Mouse (Mus musculus) CH12.LX (cell line): Measurements from ENCODE around the gene Ctcf. TPM values are rescaled to one million over a fixed set of nuclear protein-coding genes. Genes with fewer than 3 reads are reported as not detected.

Source experiments
- DNase-seq: peaks from one replicate; pipeline ENCODE4 v3.0.0-alpha.2; 2013; ENCODE audit errors: extremely low read depth
- H3K27ac ChIP-seq: 2 replicates; pipeline ENCODE4 v1.5.1; 2012; ENCODE audit warnings: low read depth, mild to moderate bottlenecking, control low read depth, moderate library complexity; ENCODE audit not compliant: insufficient read depth
- H3K27me3 ChIP-seq: replicated peaks from 2 replicates; pipeline ENCODE3; 2012; ENCODE audit warnings: inconsistent platforms
- H3K36me3 ChIP-seq, 2 experiments: replicated peaks in 1 of 2; 2 replicates each; pipeline versions ENCODE3 to v1.6.1; 2012; ENCODE audit warnings: inconsistent platforms in 1 of 2, low read length in 1 of 2, mild to moderate bottlenecking in 1 of 2, mixed read lengths in 1 of 2, moderate library complexity in 1 of 2; ENCODE audit not compliant: control insufficient read depth in 1 of 2, insufficient read depth in 1 of 2
- H3K4me1 ChIP-seq, 2 experiments: 2 replicates each; pipeline ENCODE4 v1.6.1; 2012; ENCODE audit warnings: inconsistent platforms in 1 of 2, moderate library complexity in 1 of 2; ENCODE audit not compliant: insufficient read depth in 2 of 2, control insufficient read depth in 1 of 2
- H3K4me2 ChIP-seq: 2 replicates; pipeline ENCODE4 v1.6.1; 2012; ENCODE audit warnings: low read depth, mild to moderate bottlenecking, control low read depth; ENCODE audit not compliant: poor library complexity, insufficient read depth, severe bottlenecking
- H3K4me3 ChIP-seq, 3 experiments: fragments of 150-350 bp in 1 of 3; sonication (generic) in 1 of 3; replicated peaks in 1 of 3; 2 replicates each; pipeline versions ENCODE3 to v1.5.1; 2011 to 2012; ENCODE audit warnings: low read depth in 2 of 3, low read length in 2 of 3, mild to moderate bottlenecking in 2 of 3, moderate library complexity in 2 of 3, control low read depth in 1 of 3, improper control_type of control experiment in 1 of 3, inconsistent platforms in 1 of 3, mixed read lengths in 1 of 3; ENCODE audit not compliant: poor library complexity in 1 of 3
- H3K79me2 ChIP-seq: replicated peaks from 2 replicates; pipeline ENCODE4 v1.6.1; 2012; ENCODE audit warnings: mild to moderate bottlenecking, moderate library complexity; ENCODE audit not compliant: control insufficient read depth, poor library complexity, insufficient read depth, severe bottlenecking; ENCODE audit errors: extremely low read depth
- H3K9ac ChIP-seq: 2 replicates; pipeline ENCODE4 v1.6.1; 2012; ENCODE audit warnings: low read depth, mild to moderate bottlenecking, control low read depth, moderate library complexity; ENCODE audit not compliant: insufficient read depth
- H3K9me3 ChIP-seq: replicated peaks from 2 replicates; pipeline ENCODE3; 2012; ENCODE audit warnings: low read length, inconsistent platforms, mixed read lengths
- CHD2 ChIP-seq: IDR thresholded peaks from 2 replicates; pipeline ENCODE4 v1.6.1; 2011; ENCODE audit warnings: low read length, improper control_type of control experiment
- CTCF ChIP-seq, 2 experiments: IDR thresholded peaks in 1 of 2; conservative IDR thresholded peaks in 1 of 2; 2 replicates each; pipeline ENCODE4 v1.5.1; 2011 to 2012; ENCODE audit warnings: low read depth in 2 of 2, low read length in 2 of 2, improper control_type of control experiment in 1 of 2, inconsistent platforms in 1 of 2, mild to moderate bottlenecking in 1 of 2, moderate library complexity in 1 of 2
- ELF1 ChIP-seq: IDR thresholded peaks from 2 replicates; pipeline ENCODE4 v1.6.1; 2014; ENCODE audit warnings: low read depth, mild to moderate bottlenecking, inconsistent platforms, low read length, improper control_type of control experiment
- EP300 ChIP-seq: IDR thresholded peaks from 2 replicates; pipeline ENCODE4 v1.6.1; 2011; ENCODE audit warnings: low read length, improper control_type of control experiment
- GABPA ChIP-seq: IDR thresholded peaks from 2 replicates; pipeline ENCODE4 v1.6.1; 2012; ENCODE audit warnings: low read depth, low read length, improper control_type of control experiment, inconsistent platforms; ENCODE audit not compliant: insufficient replicate concordance
- HCFC1 ChIP-seq: IDR thresholded peaks from 2 replicates; pipeline ENCODE4 v1.6.1; 2012; ENCODE audit warnings: low read depth, mild to moderate bottlenecking, inconsistent platforms, low read length, improper control_type of control experiment
- KAT2A ChIP-seq: IDR thresholded peaks from 2 replicates; pipeline ENCODE4 v1.6.1; 2012; ENCODE audit warnings: low read length, improper control_type of control experiment, inconsistent platforms; ENCODE audit not compliant: insufficient replicate concordance
- MAFK ChIP-seq: IDR thresholded peaks from 2 replicates; pipeline ENCODE4 v1.6.1; 2011; ENCODE audit warnings: low read length, improper control_type of control experiment; ENCODE audit not compliant: insufficient replicate concordance
- MAZ ChIP-seq: IDR thresholded peaks from 2 replicates; pipeline ENCODE4 v1.6.1; 2012; ENCODE audit warnings: low read depth, mild to moderate bottlenecking, inconsistent platforms, low read length, improper control_type of control experiment, moderate library complexity
- MXI1 ChIP-seq: IDR thresholded peaks from 2 replicates; pipeline ENCODE4 v1.6.1; 2011; ENCODE audit warnings: mild to moderate bottlenecking, low read depth, low read length, improper control_type of control experiment
- MYC ChIP-seq: IDR thresholded peaks from 2 replicates; pipeline ENCODE4 v1.6.1; 2011; ENCODE audit warnings: low read depth, mild to moderate bottlenecking, improper control_type of control experiment, low read length
- PAX5 ChIP-seq: IDR thresholded peaks from 2 replicates; pipeline ENCODE4 v1.6.1; 2012; ENCODE audit warnings: low read length, inconsistent platforms, mixed read lengths
- POLR2AphosphoS2 ChIP-seq: IDR thresholded peaks from 2 replicates; pipeline ENCODE4 v1.6.1; 2011; ENCODE audit warnings: low read depth, low read length, improper control_type of control experiment
- SMC3 ChIP-seq: IDR thresholded peaks from 2 replicates; pipeline ENCODE4 v1.6.1; 2011; ENCODE audit warnings: low read depth, low read length, improper control_type of control experiment
- TCF12 ChIP-seq: IDR thresholded peaks from 2 replicates; pipeline ENCODE4 v1.6.1; 2014; ENCODE audit warnings: low read depth, mild to moderate bottlenecking, inconsistent platforms, low read length, improper control_type of control experiment
- ZC3H11A ChIP-seq: IDR thresholded peaks from 2 replicates; pipeline ENCODE4 v1.6.1; 2012; ENCODE audit warnings: low read depth, mild to moderate bottlenecking, inconsistent platforms, low read length, improper control_type of control experiment
- ZKSCAN1 ChIP-seq: IDR thresholded peaks from 2 replicates; pipeline ENCODE4 v1.6.1; 2012; ENCODE audit warnings: low read depth, inconsistent platforms, low read length, improper control_type of control experiment, borderline replicate concordance
- dilution Hi-C: fragments of 300-500 bp; cut with MboI; formaldehyde crosslinking; loops from 2 replicates; pipeline ENCODE4 v1.14.3; 2020; ENCODE audit warnings: low sequenced_read_pairs; ENCODE audit not compliant: extremely low pct_unique_long_range_greater_than_20kb, extremely low pct_ligation_motif_present
- in situ Hi-C: fragments of 300-500 bp; cut with MboI; formaldehyde crosslinking; loops from 3 replicates; pipeline ENCODE4 v1.14.3; 2019; ENCODE audit warnings: low sequenced_read_pairs, low pct_ligation_motif_present, low pct_unique_long_range_greater_than_20kb, mixed read lengths
- polyA plus RNA-seq: library from polyadenylated mRNA; unstranded; fragments of >175 nt; gene quantifications from 2 replicates; pipeline ENCODE4 v1.2.1, GENCODE M21; 2012; ENCODE audit warnings: low read depth; ENCODE audit not compliant: insufficient read length
- total RNA-seq, 2 experiments: library from RNA; depleted of rRNA; stranded (reverse); fragments of 300-350 nt in 1 of 2; fragments of >200 nt in 1 of 2; gene quantifications; 2 replicates each; pipeline ENCODE4 v1.2.3; 2012 to 2014

Gene Ctcf
- total and polyA plus RNA-seq, 3 experiments: 42.3 to 97.9 (median 52.4) TPM

- Histone ChIP-seq H3K27me3 (no peaks in the 10 kb centered on the region), H3K9me3 (no peaks in the 10 kb centered on the region), H3K79me2 (no peaks in the 10 kb centered on the region; the same call in 1 of the 2 replicates), H3K36me3 (peaks cover 23 to 42% of the 10 kb centered on the region in 2 experiments), H3K4me3 (no peak overlapping the region), H3K4me2 (no peak overlapping the region), H3K4me1 (peaks cover 12 to 44% of the 10 kb centered on the region in 2 experiments), H3K27ac (no peak overlapping the region), H3K9ac (no peak overlapping the region)
- dilution Hi-C loops (no loop called here), in situ Hi-C loops (loop anchor here (5.0 to 25.0 kb wide), 2 partner anchors 107 to 333 kb away; no protein-coding TSS in a partner anchor)
- TF ChIP-seq PAX5: no peak
- no peak for TF ChIP-seq MAFK
- TF ChIP-seq ELF1: no peak
- no peak for TF ChIP-seq ZC3H11A
- TF ChIP-seq CHD2: no peak
- TF ChIP-seq GABPA: no peak
- no peak for TF ChIP-seq MYC
- TF ChIP-seq KAT2A: no peak
- TF ChIP-seq ZKSCAN1: no peak
- TF ChIP-seq MAZ: no peak
- TF ChIP-seq MXI1: no peak
- no peak for TF ChIP-seq CTCF (conservative IDR thresholded peaks at IDR 0.05 in 1 of 2, IDR thresholded peaks at IDR 0.05 in 1 of 2; ENCODE audit: low read depth in 2 of 2, low read length in 2 of 2)
- no peak for TF ChIP-seq TCF12
- no peak for TF ChIP-seq POLR2AphosphoS2
- TF ChIP-seq EP300: no peak
- TF ChIP-seq SMC3: no peak
- TF ChIP-seq HCFC1: no peak
- no peak for DNase-seq
These were observed 67.9 kb downstream of the Ctcf start for GRCm38 (mm10) chr8:105704146-105704812.

GRCm38 (mm10) chr8:105704955-105705354 is 68.6 kb downstream of the Ctcf start:
- TF ChIP-seq ELF1: no peak
- no peak overlapping the region for H3K4me2 ChIP-seq
- H3K9me3 ChIP-seq: no peaks in the 10 kb centered on the region
- H3K36me3 ChIP-seq: peaks cover 21 to 36% of the 10 kb centered on the region in 2 experiments
- H3K27ac ChIP-seq: no peak overlapping the region
- dilution Hi-C loops: no loop called here
- H3K4me1 ChIP-seq: peaks cover 6 to 37% of the 10 kb centered on the region in 2 experiments
- DNase-seq: no peak
- H3K4me3 ChIP-seq: no peak overlapping the region
- H3K27me3 ChIP-seq: no peaks in the 10 kb centered on the region
- H3K79me2 ChIP-seq: no peaks in the 10 kb centered on the region; the same call in 1 of the 2 replicates
- in situ Hi-C loops: loop anchor here (5.0 to 25.0 kb wide), 2 partner anchors 108 to 332 kb away; no protein-coding TSS in a partner anchor
- no peak overlapping the region for H3K9ac ChIP-seq
